Mouse (Mus musculus) cerebellum, adult 11-12 months (tissue): Measurements from ENCODE around the gene Zfp451.

ENCODE experiments used
- DNase-seq: peaks from one replicate; pipeline ENCODE4 v3.0.0; 2022

Gene Zfp451

DNA sequence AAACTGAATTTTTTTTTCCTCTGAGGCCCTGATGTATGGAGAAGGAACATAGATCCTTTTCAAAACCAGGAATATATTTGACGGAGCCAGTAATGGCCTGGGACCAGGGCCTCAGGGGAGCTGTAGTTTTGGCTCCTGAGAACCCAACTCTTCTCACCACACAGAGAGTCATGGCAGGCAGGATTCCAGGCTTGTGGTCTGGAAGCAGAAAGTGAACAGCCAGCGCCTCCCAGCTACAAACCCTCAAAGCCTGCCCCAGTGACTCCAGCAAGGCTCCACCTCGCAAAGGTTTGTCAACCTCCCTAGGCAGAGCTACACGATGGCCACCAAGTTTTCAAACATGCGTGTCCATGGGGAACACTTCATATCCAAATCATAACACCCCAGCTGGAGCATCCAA lies 102.4 kb downstream of the Zfp451 start:
- no peak for DNase-seq
